Mouse (Mus musculus) bone marrow macrophage, adult 2 months (primary cell): ENCODE results near the gene Ice2.

ENCODE experiments used
- CTCF ChIP-seq: IDR thresholded peaks from 2 replicates; pipeline ENCODE4 v1.5.1; 2012; ENCODE audit warnings: low read depth, mild to moderate bottlenecking, low read length, moderate library complexity
- POLR2A ChIP-seq: IDR thresholded peaks from 2 replicates; pipeline ENCODE4 v1.6.1; 2012; ENCODE audit warnings: mild to moderate bottlenecking, low read depth, low read length, borderline replicate concordance

GRCm38 (mm10) chr9:69380546-69380945 lies 17.2 kb upstream of the Ice2 start:
- TF ChIP-seq POLR2A (no peak), CTCF (no peak)
